Mouse (Mus musculus): Measurements from ENCODE around the gene Mob3b. TPM values are rescaled to one million over a fixed set of nuclear protein-coding genes. Genes with fewer than 3 reads are reported as not detected.

Mob3b gene
- polyA plus RNA-seq, 1 experiment from 2014 or later: 8.4 TPM

DNA sequence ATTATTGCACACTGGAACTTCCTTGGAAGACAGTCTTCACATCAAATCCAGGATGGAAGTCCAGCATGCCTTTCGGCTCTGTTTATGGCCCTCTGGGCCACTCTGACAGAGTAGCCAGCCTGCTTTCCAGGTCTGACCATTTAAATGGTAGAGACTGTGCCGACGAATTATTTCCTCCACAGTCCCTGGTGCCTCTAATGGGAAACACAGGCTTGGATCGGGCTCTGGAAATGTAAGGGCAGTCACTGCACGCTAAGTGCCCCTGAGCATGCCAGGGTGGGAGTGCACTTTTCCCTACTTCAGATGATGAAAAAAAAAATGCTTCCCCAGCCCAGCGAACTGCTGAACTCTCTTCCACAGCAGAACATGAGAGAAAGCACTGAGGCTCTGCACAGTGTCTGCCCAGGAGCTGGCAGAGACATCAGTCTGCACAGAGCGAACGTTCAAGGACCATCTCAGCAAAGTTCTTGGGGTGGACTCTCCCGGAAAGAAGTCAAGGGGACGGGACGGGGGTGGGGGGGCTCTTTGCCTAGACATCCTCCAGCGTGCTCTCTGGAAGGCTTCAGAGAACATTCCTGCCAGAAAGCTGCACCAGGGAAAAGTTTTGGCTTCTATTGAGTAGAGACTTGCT, 13.7 kb downstream of the Mob3b start:
- Histone ChIP-seq H3K27me3 (replicated peaks) (no peaks in the 10 kb centered on the region), H3K36me3 (no peaks in the 10 kb centered on the region), H3K4me1 (no peaks in the 10 kb centered on the region), H3K4me3 (no peak overlapping the region), H3K4me2 (replicated peaks) (no peak overlapping the region), H3K27ac (no peak overlapping the region), H3K9me3 (no peaks in the 10 kb centered on the region), H3K9ac (no peak overlapping the region)
- WGBS: 78% methylated on average over 12 of the region's 12 CpGs
- ATAC-seq (ENCODE audit: low FRiP score, low read depth): no peak

DNA sequence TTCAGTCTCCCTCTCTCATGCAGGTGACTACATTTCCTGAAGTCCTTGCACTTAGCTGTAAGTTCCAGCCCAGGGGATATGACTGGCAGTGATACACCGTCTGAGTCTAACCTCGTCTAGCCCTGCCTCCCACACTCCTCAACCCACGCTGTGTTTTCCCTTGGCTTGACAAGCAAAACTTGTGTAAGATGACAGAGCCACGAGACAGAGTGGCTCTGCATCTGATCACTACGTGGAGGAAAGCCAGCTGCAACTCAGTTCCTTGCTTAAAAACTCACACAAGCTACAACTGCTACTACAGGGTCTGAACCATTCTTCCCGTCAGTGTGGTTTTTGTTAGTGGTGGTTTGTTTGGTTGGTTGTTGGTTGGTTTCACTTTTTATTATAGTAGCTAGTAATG, 17.0 kb downstream of the Mob3b start:
- Histone ChIP-seq H3K27me3 (replicated peaks) (no peaks in the 10 kb centered on the region), H3K27ac (no peak overlapping the region), H3K9ac (no peak overlapping the region), H3K4me3 (no peak overlapping the region), H3K4me2 (replicated peaks) (no peak overlapping the region), H3K36me3 (no peaks in the 10 kb centered on the region), H3K9me3 (no peaks in the 10 kb centered on the region), H3K4me1 (no peaks in the 10 kb centered on the region)
- ATAC-seq (ENCODE audit: low FRiP score, low read depth): no peak
- 87% methylated on average over 6 of the region's 6 CpGs for WGBS

DNA sequence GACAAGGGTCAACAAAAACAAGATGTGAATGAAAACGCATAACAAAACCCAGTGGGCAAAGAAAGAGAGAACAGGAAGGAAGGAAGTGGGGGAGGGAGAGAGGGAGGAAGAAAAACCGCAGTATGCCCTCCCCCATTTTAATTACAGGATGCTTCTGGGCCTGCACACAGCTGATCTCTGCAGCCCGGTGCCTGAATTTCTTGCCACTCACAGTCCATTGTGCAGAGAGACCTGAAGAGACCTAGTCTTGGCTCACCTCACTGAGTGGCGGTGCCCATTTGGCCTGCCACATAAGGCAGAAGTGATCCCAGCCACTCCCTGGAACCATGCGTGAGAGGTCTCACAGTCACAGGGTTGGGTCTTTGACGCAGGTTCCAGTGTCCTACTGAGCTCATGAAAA, 19.2 kb downstream of the Mob3b start:
- no peaks in the 10 kb centered on the region for H3K4me1 ChIP-seq
- 42% methylated on average over 6 of the region's 6 CpGs for WGBS
- no peak for ATAC-seq (ENCODE audit: low FRiP score, low read depth)

DNA sequence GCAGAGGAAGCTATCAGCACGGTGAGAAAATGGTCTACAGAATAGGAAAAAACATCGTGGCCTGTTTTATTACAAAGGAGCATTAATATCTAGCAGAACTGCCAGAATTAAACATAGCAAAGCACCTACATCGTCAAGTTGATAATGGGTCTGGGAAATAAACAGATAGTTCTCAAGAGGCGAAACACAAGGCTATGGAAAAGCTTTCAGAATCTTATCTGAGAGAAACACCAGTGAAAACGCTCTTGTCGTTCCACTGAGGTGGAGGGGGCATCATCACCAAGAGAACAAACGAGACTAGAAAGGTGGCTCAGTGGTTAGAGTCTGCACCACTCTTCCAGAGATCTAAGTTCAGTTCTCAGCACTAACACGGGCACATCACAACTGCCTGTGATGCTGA, 20.3 kb downstream of the Mob3b start:
- Histone ChIP-seq H3K27ac (no peak overlapping the region), H3K9me3 (no peaks in the 10 kb centered on the region), H3K4me2 (replicated peaks) (no peak overlapping the region), H3K36me3 (no peaks in the 10 kb centered on the region), H3K27me3 (replicated peaks) (no peaks in the 10 kb centered on the region), H3K4me3 (no peak overlapping the region), H3K9ac (no peak overlapping the region), H3K4me1 (no peaks in the 10 kb centered on the region)
- ATAC-seq (ENCODE audit: low FRiP score, low read depth): no peak
- WGBS: 93% methylated on average over 8 of the region's 8 CpGs

More for the DNA sequence above, 19.2 kb downstream of the Mob3b start:
- H3K36me3 ChIP-seq: no peaks in the 10 kb centered on the region
- H3K4me2 ChIP-seq (replicated peaks): no peak overlapping the region
- H3K9me3 ChIP-seq: no peaks in the 10 kb centered on the region
- no peak overlapping the region for H3K4me3 ChIP-seq
- H3K27me3 ChIP-seq (replicated peaks): no peaks in the 10 kb centered on the region
- H3K9ac ChIP-seq: no peak overlapping the region
- H3K27ac ChIP-seq: no peak overlapping the region

DNA sequence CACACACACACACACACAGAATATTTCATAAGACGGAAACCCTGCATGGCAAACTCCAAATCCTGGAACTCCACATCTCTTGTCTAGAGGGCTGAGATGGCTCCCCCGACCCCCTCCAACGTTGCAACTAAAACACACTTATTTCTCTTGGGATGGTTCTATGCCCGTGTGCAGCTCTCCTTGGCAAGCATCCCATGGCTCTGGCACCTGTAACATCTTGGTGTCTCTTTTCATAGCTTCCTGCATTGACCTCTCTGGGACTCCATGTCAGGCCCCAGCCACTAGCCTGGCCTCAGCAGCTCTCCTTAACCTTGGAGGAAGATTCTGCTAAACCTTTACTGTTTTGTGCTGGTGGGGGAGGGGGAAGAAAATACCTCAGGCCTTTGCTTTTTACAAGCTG, 21.5 kb downstream of the Mob3b start:
- Histone ChIP-seq H3K9me3 (no peaks in the 10 kb centered on the region), H3K4me1 (no peaks in the 10 kb centered on the region), H3K36me3 (no peaks in the 10 kb centered on the region), H3K4me2 (replicated peaks) (no peak overlapping the region), H3K27ac (no peak overlapping the region), H3K27me3 (replicated peaks) (no peaks in the 10 kb centered on the region), H3K4me3 (no peak overlapping the region), H3K9ac (no peak overlapping the region)
- no peak for ATAC-seq (ENCODE audit: low FRiP score, low read depth)
- 82% methylated on average over 4 of the region's 4 CpGs for WGBS

DNA sequence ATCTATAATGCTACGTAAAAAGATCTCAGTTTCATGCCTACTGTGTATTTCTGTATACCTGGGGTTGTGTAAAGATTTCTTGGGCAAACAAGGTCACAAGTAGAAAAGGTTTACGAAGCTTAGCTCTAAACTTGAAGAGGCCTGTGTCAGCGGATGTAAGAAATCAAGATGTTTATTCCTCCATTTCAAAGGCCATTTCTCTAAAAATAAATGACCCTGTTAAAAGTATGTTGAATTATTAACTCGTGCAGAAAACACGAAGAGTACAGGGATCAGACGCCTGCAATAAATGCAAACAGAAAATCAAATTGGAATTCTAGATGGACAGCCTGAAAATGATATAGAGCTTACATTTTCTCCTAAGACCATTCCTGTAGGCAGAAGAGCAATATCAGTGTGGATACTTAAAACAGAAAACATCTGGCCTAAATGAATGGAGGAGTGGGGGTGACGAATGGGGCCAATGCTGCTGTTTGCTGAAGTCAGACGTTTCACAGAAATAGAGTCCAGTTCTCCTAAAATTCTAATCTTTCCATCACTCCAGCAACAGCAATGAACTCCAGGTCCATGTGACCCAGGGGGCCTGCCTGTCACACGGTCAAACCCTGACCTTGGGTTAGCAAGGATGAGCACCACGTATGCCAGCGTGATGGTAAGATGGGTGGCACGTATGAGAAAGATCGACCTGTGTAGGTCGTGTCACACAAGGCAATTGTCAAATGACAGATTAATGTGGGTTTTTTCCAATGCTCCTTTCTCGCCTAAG, 22.3 kb downstream of the Mob3b start:
- 81% methylated on average over 15 of the region's 15 CpGs for WGBS
- ATAC-seq (ENCODE audit: low FRiP score, low read depth): no peak
- H3K9me3 ChIP-seq: no peaks in the 10 kb centered on the region

DNA sequence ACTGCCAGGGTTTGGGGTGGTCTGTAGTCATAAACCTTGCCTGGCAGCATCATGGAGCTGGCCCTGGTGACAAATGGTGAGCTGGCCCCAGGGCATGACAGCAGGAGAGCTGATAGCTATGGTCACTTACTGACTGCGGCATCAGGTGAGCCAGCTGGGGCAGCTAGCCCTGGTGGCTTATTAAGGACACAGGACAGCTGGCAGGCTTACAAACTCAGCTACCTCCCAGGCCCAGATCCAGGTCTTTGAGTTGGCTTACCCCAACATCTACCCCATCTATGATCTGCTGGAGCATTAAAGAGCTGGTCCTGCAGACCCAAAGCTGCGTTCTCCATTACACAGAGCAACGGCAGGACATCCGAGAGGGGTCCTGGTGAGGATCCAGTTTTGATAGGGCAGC, 23.9 kb downstream of the Mob3b start:
- no peaks in the 10 kb centered on the region for H3K36me3 ChIP-seq
- H3K4me2 ChIP-seq (replicated peaks): no peak overlapping the region
- no peak overlapping the region for H3K4me3 ChIP-seq
- no peaks in the 10 kb centered on the region for H3K27me3 ChIP-seq (replicated peaks)
- WGBS: 90% methylated on average over 4 of the region's 4 CpGs
- ATAC-seq (ENCODE audit: low FRiP score, low read depth): no peak
- no peaks in the 10 kb centered on the region for H3K9me3 ChIP-seq
- no peak overlapping the region for H3K27ac ChIP-seq
- H3K9ac ChIP-seq: no peak overlapping the region
- H3K4me1 ChIP-seq: no peaks in the 10 kb centered on the region

More for the DNA sequence above, 22.3 kb downstream of the Mob3b start:
- no peaks in the 10 kb centered on the region for H3K27me3 ChIP-seq (replicated peaks)
- no peak overlapping the region for H3K4me3 ChIP-seq
- no peak overlapping the region for H3K27ac ChIP-seq
- H3K4me1 ChIP-seq: no peaks in the 10 kb centered on the region
- H3K9ac ChIP-seq: no peak overlapping the region
- no peak overlapping the region for H3K4me2 ChIP-seq (replicated peaks)
- H3K36me3 ChIP-seq: no peaks in the 10 kb centered on the region

DNA sequence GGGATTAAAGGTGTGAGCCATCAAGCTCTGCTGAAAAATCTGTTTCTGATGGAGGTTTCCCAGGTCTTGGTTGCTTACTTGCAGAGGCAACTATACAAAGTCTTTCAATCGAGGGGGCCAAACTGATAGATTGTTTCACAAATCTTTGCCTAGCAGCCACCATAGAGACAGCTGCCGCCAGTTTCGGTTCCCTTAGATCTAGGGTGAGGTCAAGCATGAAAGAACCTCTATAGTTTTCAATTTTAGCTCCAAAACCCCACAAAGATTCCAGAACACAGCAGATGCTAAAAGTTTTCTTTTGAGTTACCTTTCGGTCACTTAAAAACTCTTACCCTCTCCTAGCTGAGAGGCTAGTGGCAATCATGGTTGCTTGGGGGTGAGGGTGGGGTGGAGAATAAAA, 25.7 kb downstream of the Mob3b start:
- no peaks in the 10 kb centered on the region for H3K36me3 ChIP-seq
- H3K9me3 ChIP-seq: no peaks in the 10 kb centered on the region
- no peaks in the 10 kb centered on the region for H3K27me3 ChIP-seq (replicated peaks)
- no peak overlapping the region for H3K4me3 ChIP-seq
- WGBS: 80% methylated on average over 4 of the region's 4 CpGs
- H3K27ac ChIP-seq: no peak overlapping the region
- no peak for ATAC-seq (ENCODE audit: low FRiP score, low read depth)
- no peak overlapping the region for H3K9ac ChIP-seq
- H3K4me1 ChIP-seq: no peaks in the 10 kb centered on the region
- H3K4me2 ChIP-seq (replicated peaks): no peak overlapping the region

DNA sequence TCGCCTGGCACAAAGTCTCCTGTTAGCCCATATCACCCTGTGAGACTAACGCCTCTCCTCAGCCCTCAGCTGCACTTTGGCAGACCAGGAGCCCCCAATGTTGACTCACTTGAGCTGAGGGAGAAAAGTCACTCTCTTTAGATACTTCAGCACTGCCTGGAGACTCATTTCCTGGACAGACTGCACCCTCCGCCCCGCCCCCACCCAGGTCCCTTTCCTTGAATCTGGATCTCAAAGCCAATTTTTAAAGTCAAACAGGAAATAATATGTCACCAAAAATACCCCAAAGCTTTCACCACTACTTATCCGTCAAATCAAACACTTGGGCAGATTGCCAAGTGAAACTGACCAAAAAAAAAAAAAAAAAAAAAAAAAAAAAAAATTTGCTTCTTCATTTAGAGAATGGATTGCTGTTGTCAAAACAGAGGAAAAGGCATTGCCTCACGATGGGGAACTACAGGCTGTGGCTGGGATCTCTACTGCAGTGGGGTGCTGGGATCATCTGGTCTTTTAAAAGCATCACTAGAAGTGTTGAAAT, 26.8 kb downstream of the Mob3b start:
- no peak for ATAC-seq (ENCODE audit: low FRiP score, low read depth)
- Histone ChIP-seq H3K9me3 (no peaks in the 10 kb centered on the region), H3K4me2 (replicated peaks) (no peak overlapping the region), H3K27ac (no peak overlapping the region), H3K4me3 (no peak overlapping the region), H3K4me1 (peaks cover 9% of the 10 kb centered on the region), H3K36me3 (no peaks in the 10 kb centered on the region), H3K27me3 (replicated peaks) (no peaks in the 10 kb centered on the region), H3K9ac (no peak overlapping the region)
- WGBS: 78% methylated on average over 6 of the region's 6 CpGs

DNA sequence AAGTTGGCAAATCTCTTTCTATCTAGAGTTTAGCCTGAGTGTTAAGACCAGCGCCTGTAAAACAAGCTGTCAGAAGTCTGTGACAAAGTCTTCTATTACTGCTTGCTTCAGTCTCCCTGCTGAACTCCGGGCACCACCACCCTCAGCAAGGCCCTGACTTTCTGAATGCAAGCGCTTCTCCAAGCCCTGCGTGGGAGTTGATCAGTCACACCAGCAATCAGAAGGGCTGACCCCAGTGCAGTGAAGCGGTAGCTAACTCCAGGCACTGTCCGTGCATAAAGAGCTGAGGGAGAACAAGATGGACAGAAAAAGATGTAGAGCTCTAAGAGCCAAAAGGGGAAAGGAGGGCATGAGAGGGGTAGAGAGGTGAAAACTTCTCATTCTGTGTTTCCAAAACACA, 29.5 kb downstream of the Mob3b start:
- no peak overlapping the region for H3K27ac ChIP-seq
- no peaks in the 10 kb centered on the region for H3K27me3 ChIP-seq (replicated peaks)
- H3K4me2 ChIP-seq (replicated peaks): no peak overlapping the region
- H3K4me1 ChIP-seq: peaks cover 24% of the 10 kb centered on the region
- ATAC-seq (ENCODE audit: low FRiP score, low read depth): no peak
- no peaks in the 10 kb centered on the region for H3K9me3 ChIP-seq
- H3K9ac ChIP-seq: no peak overlapping the region
- 47% methylated on average over 6 of the region's 6 CpGs for WGBS
- no peaks in the 10 kb centered on the region for H3K36me3 ChIP-seq
- no peak overlapping the region for H3K4me3 ChIP-seq

DNA sequence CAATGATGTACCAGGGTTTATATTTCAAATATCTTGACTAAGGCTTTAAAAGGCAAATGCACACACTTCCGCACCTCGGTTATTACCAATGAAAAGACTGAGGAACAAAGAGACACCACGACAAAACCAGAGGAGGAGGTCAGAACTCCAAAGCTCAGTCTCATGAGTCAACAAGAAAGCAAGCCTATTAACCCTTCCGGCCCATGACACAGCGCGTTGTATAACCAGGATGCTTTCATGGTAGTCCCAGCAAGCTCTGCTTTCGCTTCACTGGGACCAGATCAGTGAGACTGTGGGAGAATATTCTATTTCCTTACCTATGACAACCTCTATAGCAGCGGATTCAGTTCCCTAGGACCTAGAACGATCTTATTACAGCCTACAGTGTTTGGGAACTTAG, 30.5 kb downstream of the Mob3b start:
- 49% methylated on average over 9 of the region's 9 CpGs for WGBS

DNA sequence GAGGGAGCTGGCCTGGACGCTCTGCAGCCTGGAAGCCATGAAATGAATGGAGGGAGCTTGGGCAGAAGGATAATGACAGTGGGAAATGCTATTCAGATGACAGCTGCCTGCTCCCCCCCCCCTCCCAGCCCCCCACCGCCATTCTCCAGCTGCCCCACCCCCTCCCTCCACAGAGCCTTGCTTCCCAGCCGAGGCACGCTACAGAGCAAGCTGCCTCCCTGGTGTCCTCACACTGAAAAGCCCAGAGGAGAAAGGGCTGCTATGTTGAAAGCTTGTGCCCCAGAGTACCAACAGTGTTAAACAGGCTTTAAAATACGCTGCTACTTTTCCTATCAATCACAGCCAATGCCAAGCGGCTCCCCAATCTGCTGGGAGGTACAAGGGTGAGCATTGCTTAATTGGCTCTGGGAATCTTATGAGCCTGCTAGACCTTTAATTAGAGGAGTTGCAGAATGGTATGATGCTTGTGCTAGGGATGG, 31.9 kb downstream of the Mob3b start:
- Histone ChIP-seq H3K27me3 (replicated peaks) (no peaks in the 10 kb centered on the region), H3K9me3 (no peaks in the 10 kb centered on the region), H3K4me2 (replicated peaks) (peak overlapping the region; percentile 38), H3K9ac (no peak overlapping the region), H3K27ac (no peak overlapping the region), H3K4me1 (peaks cover 30% of the 10 kb centered on the region), H3K36me3 (no peaks in the 10 kb centered on the region), H3K4me3 (no peak overlapping the region)
- peak; percentile 85 for ATAC-seq (ENCODE audit: low FRiP score, low read depth)
- WGBS: 3% methylated on average over 5 of the region's 6 CpGs

More for the DNA sequence above, 30.5 kb downstream of the Mob3b start:
- Histone ChIP-seq H3K27me3 (replicated peaks) (no peaks in the 10 kb centered on the region), H3K4me3 (no peak overlapping the region), H3K27ac (no peak overlapping the region), H3K4me2 (replicated peaks) (no peak overlapping the region), H3K9ac (no peak overlapping the region), H3K4me1 (peaks cover 24% of the 10 kb centered on the region), H3K36me3 (no peaks in the 10 kb centered on the region), H3K9me3 (no peaks in the 10 kb centered on the region)
- no peak for ATAC-seq (ENCODE audit: low FRiP score, low read depth)

Measured in neural tube, embryonic 12.5 days (tissue).